Comparison of ENCODE assay signal across 9 mouse cellular contexts in the genomic region with DNA sequence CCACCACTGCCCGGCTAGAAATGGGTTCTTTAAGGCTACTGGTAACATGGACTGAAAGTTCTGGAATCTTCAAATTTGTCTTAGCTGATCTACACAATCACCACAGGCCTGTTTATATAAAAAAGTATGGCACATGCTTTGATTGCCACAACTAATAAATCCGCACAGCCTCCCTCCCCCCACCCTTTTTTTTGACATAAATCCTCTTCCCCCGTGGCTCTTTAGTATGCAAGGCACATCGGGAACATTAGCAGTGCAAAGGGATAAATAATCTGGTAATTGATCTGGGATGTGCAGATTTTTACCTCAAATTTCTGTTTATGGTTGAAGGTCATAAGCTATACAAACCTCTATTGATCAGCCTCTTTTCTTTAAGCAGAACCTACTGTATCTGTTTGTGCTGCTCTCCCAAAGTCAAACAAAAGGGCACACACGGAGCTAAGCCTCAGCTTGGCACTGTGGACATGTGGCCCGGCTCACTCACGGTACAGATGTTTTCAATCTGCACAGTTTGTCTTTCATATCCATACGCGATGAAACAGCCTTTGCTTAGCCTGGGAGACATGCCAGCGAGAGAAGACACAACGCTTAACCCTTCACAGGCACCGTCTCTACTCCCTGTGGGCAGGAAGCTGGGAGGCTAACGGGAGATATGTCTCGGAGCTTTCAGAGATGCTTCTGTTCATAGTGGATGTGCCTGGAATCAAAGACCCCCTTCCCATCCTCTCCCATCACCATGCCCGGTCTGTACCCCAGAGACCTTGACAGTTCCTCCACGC.
DNase-seq lines count a peak whose midpoint lies in the region; ATAC-seq lines count a peak whose summit lies in the region.
"Had no signal": no experiment of that assay in that cellular context is flagged by ENCODE, and none has a peak within 500 bp of the region (broad histone marks: within the 10 kb centered on the region; RNA-seq: fewer than 3 reads in every experiment).

No protein-coding gene starts in this region.

- ATAC-seq in forebrain, embryonic 12.5 days (ENCODE audit: low FRiP score): no peak
- ATAC-seq in forebrain, embryonic 14.5 days: peak; percentile 61
- no peak for ATAC-seq in hindbrain, embryonic 12.5 days (ENCODE audit: low FRiP score)
- peak; percentile 58; the same call in 1 of the 2 replicates for ATAC-seq in midbrain, embryonic 13.5 days

- H3K9me3 ChIP-seq in forebrain, embryonic 10.5 days: no peaks in the 10 kb centered on the region
- H3K9me3 ChIP-seq in forebrain, embryonic 12.5 days: no peaks in the 10 kb centered on the region
- no peaks in the 10 kb centered on the region for H3K9me3 ChIP-seq in forebrain, embryonic 14.5 days (replicated peaks; ENCODE audit: control insufficient read depth, low read length)
- H3K9me3 ChIP-seq in hindbrain, embryonic 12.5 days (replicated peaks): no peaks in the 10 kb centered on the region
- no peaks in the 10 kb centered on the region for H3K9me3 ChIP-seq in midbrain, embryonic 13.5 days

- H3K4me2 ChIP-seq in forebrain, embryonic 12.5 days: no peak overlapping the region
- peak overlapping the region; percentile 20; the same call in 1 of the 2 replicates for H3K4me2 ChIP-seq in forebrain, embryonic 14.5 days (ENCODE audit: low read length)
- H3K4me2 ChIP-seq in hindbrain, embryonic 12.5 days (replicated peaks): peak overlapping the region; percentile 15
- peak overlapping the region; percentile 23 for H3K4me2 ChIP-seq in midbrain, embryonic 13.5 days (replicated peaks)

- DNase-seq in forebrain, embryonic 10.5 days (ENCODE audit: extremely low spot score, low spot score): peak; percentile 14
- DNase-seq in forebrain, embryonic 14.5 days (ENCODE audit: low spot score): peak; percentile 82
- DNase-seq in left cerebral cortex, adult 18-20 months (ENCODE audit: low spot score in 2 of 2): peak; percentile 4 to 8
- peak; percentile 44 for DNase-seq in testis, postnatal 10 days (ENCODE audit: low spot score)
- DNase-seq in spleen, postnatal 36 days (ENCODE audit: low spot score in 2 of 2): no peak

- no peak overlapping the region for H3K4me3 ChIP-seq in forebrain, embryonic 10.5 days
- H3K4me3 ChIP-seq in forebrain, embryonic 12.5 days (replicated peaks): no peak overlapping the region
- no peak overlapping the region for H3K4me3 ChIP-seq in forebrain, embryonic 14.5 days (ENCODE audit: low read depth, low read length)
- no peak overlapping the region for H3K4me3 ChIP-seq in hindbrain, embryonic 12.5 days
- no peak overlapping the region for H3K4me3 ChIP-seq in midbrain, embryonic 13.5 days (replicated peaks)
- H3K4me3 ChIP-seq: myocyte had no signal

- H3K9ac ChIP-seq in forebrain, embryonic 12.5 days: no peak overlapping the region
- H3K9ac ChIP-seq in forebrain, embryonic 14.5 days (ENCODE audit: low read length): no peak overlapping the region
- no peak overlapping the region for H3K9ac ChIP-seq in hindbrain, embryonic 12.5 days
- H3K9ac ChIP-seq in midbrain, embryonic 13.5 days (replicated peaks): no peak overlapping the region

- H3K4me1 ChIP-seq in forebrain, embryonic 10.5 days: peaks cover 8% of the 10 kb centered on the region
- H3K4me1 ChIP-seq in forebrain, embryonic 12.5 days: peaks cover 8% of the 10 kb centered on the region; the same call in 1 of the 2 replicates
- peaks cover 4% of the 10 kb centered on the region; the same call in 1 of the 2 replicates for H3K4me1 ChIP-seq in forebrain, embryonic 14.5 days (ENCODE audit: control insufficient read depth, insufficient read depth, low read length)
- H3K4me1 ChIP-seq in hindbrain, embryonic 12.5 days: peaks cover 5% of the 10 kb centered on the region; the same call in 1 of the 2 replicates
- peaks cover 6% of the 10 kb centered on the region for H3K4me1 ChIP-seq in midbrain, embryonic 13.5 days (replicated peaks)

- no peaks in the 10 kb centered on the region for H3K27me3 ChIP-seq in forebrain, embryonic 10.5 days (ENCODE audit: poor library complexity, severe bottlenecking)
- no peaks in the 10 kb centered on the region for H3K27me3 ChIP-seq in forebrain, embryonic 12.5 days
- H3K27me3 ChIP-seq in forebrain, embryonic 14.5 days (replicated peaks; ENCODE audit: control insufficient read depth, insufficient read depth, low read length): no peaks in the 10 kb centered on the region
- H3K27me3 ChIP-seq in hindbrain, embryonic 12.5 days: no peaks in the 10 kb centered on the region
- H3K27me3 ChIP-seq in midbrain, embryonic 13.5 days: no peaks in the 10 kb centered on the region

- H3K27ac ChIP-seq in forebrain, embryonic 10.5 days: 0 out of 2 replicates have a peak overlapping the region, but pooled peaks have one; percentile 25
- H3K27ac ChIP-seq in forebrain, embryonic 12.5 days: no peak overlapping the region
- H3K27ac ChIP-seq in forebrain, embryonic 14.5 days (ENCODE audit: low read depth, low read length): no peak overlapping the region
- peak overlapping the region; percentile 30; the same call in 1 of the 2 replicates for H3K27ac ChIP-seq in hindbrain, embryonic 12.5 days
- no peak overlapping the region for H3K27ac ChIP-seq in midbrain, embryonic 13.5 days

- 68% methylated on average over 16 of the region's 16 CpGs for WGBS in forebrain, embryonic 10.5 days
- WGBS in forebrain, embryonic 12.5 days: 55% methylated on average over 16 of the region's 16 CpGs
- 40% methylated on average over 16 of the region's 16 CpGs for WGBS in forebrain, embryonic 14.5 days
- whole genome bisulfite sequencing in hindbrain, embryonic 12.5 days: 58% methylated on average over 16 of the region's 16 CpGs
- 45% methylated on average over 16 of the region's 16 CpGs for WGBS in midbrain, embryonic 13.5 days

- H3K36me3 ChIP-seq in forebrain, embryonic 10.5 days (replicated peaks): no peaks in the 10 kb centered on the region
- no peaks in the 10 kb centered on the region for H3K36me3 ChIP-seq in forebrain, embryonic 12.5 days (replicated peaks)
- no peaks in the 10 kb centered on the region for H3K36me3 ChIP-seq in forebrain, embryonic 14.5 days (ENCODE audit: control insufficient read depth, insufficient read depth, low read length)
- no peaks in the 10 kb centered on the region for H3K36me3 ChIP-seq in hindbrain, embryonic 12.5 days
- H3K36me3 ChIP-seq in midbrain, embryonic 13.5 days: no peaks in the 10 kb centered on the region

Comparison
In these comparisons a context has a peak if more than half of its experiments do, and no peak if none do; other contexts are left out.
1. H3K27ac ChIP-seq: peak in forebrain, embryonic 10.5 days (single experiment) and hindbrain, embryonic 12.5 days (single experiment); none in forebrain, embryonic 12.5 days (single experiment), forebrain, embryonic 14.5 days (single experiment) and midbrain, embryonic 13.5 days (single experiment).
2. ATAC-seq: peak in forebrain, embryonic 14.5 days (single experiment) and midbrain, embryonic 13.5 days (single experiment); none in forebrain, embryonic 12.5 days (single experiment) and hindbrain, embryonic 12.5 days (single experiment).
3. DNase-seq: peak in forebrain, embryonic 10.5 days (single experiment), forebrain, embryonic 14.5 days (single experiment), left cerebral cortex, adult 18-20 months (2 of 2) and testis, postnatal 10 days (single experiment); none in spleen, postnatal 36 days (0 of 2).